Mouse (Mus musculus): Measurements from ENCODE around the gene Usp50. TPM values are rescaled to one million over a fixed set of nuclear protein-coding genes. Genes with fewer than 3 reads are reported as not detected.

The Usp50 gene
- total and polyA plus RNA-seq, 2 experiments from 2014 or later = 0.10 to 2.1 TPM

- H3K27me3 ChIP-seq (ENCODE audit: insufficient read depth, low read length) = no peaks in the 10 kb centered on the region
- no peaks in the 10 kb centered on the region for H3K36me3 ChIP-seq (ENCODE audit: insufficient read depth, low read length)
- no peak overlapping the region for H3K4me2 ChIP-seq (ENCODE audit: low read depth, low read length)
- no peaks in the 10 kb centered on the region for H3K9me3 ChIP-seq (ENCODE audit: low read length)
- no peak for DNase-seq (ENCODE audit: low spot score)
- H3K9ac ChIP-seq (replicated peaks; ENCODE audit: low read length) = no peak overlapping the region
- no peaks in the 10 kb centered on the region for H3K4me1 ChIP-seq (ENCODE audit: insufficient read depth, low read length)
- H3K4me3 ChIP-seq (ENCODE audit: low read length) = no peak overlapping the region
- ATAC-seq = no peak
- no peak overlapping the region for H3K27ac ChIP-seq
- TF ChIP-seq CTCF (IDR thresholded peaks at IDR 0.05; ENCODE audit: low read depth) = no peak
Observed at GRCm38 (mm10) chr2:126712950-126713349, 70.3 kb downstream of the Usp50 start.

- Histone ChIP-seq H3K4me1 (ENCODE audit: insufficient read depth, low read length) (no peaks in the 10 kb centered on the region), H3K36me3 (ENCODE audit: insufficient read depth, low read length) (no peaks in the 10 kb centered on the region), H3K9ac (replicated peaks; ENCODE audit: low read length) (no peak overlapping the region), H3K9me3 (ENCODE audit: low read length) (no peaks in the 10 kb centered on the region), H3K4me2 (ENCODE audit: low read depth, low read length) (no peak overlapping the region), H3K27ac (no peak overlapping the region), H3K4me3 (ENCODE audit: low read length) (no peak overlapping the region), H3K27me3 (ENCODE audit: insufficient read depth, low read length) (no peaks in the 10 kb centered on the region)
- no peak for ATAC-seq
- 97% methylated on average over 5 of the region's 5 CpGs for whole genome bisulfite sequencing
- no peak for TF ChIP-seq CTCF (IDR thresholded peaks at IDR 0.05; ENCODE audit: low read depth)
- DNase-seq (ENCODE audit: low spot score) = no peak
Observed at GRCm38 (mm10) chr2:126712526-126712925, 70.7 kb downstream of the Usp50 start.

GRCm38 (mm10) chr2:126708361-126708760 lies 74.9 kb downstream of the Usp50 start:
- Histone ChIP-seq H3K27me3 (ENCODE audit: insufficient read depth, low read length) (no peaks in the 10 kb centered on the region), H3K4me1 (ENCODE audit: insufficient read depth, low read length) (no peaks in the 10 kb centered on the region), H3K27ac (no peak overlapping the region), H3K9ac (replicated peaks; ENCODE audit: low read length) (no peak overlapping the region), H3K4me3 (ENCODE audit: low read length) (peak overlapping the region; percentile 81), H3K9me3 (ENCODE audit: low read length) (no peaks in the 10 kb centered on the region), H3K4me2 (ENCODE audit: low read depth, low read length) (peak overlapping the region; percentile 68), H3K36me3 (ENCODE audit: insufficient read depth, low read length) (no peaks in the 10 kb centered on the region)
- DNase-seq (ENCODE audit: low spot score) = no peak
- TF ChIP-seq CTCF (IDR thresholded peaks at IDR 0.05; ENCODE audit: low read depth) = no peak
- ATAC-seq = no peak
- 84% methylated on average over 4 of the region's 4 CpGs for WGBS

- Histone ChIP-seq H3K9ac (replicated peaks; ENCODE audit: low read length) (peak overlapping the region; percentile 88), H3K27me3 (ENCODE audit: insufficient read depth, low read length) (no peaks in the 10 kb centered on the region), H3K4me3 (ENCODE audit: low read length) (peak overlapping the region; percentile 81), H3K36me3 (ENCODE audit: insufficient read depth, low read length) (no peaks in the 10 kb centered on the region), H3K9me3 (ENCODE audit: low read length) (no peaks in the 10 kb centered on the region), H3K4me2 (ENCODE audit: low read depth, low read length) (peak overlapping the region; percentile 68), H3K27ac (peak overlapping the region; percentile 87), H3K4me1 (ENCODE audit: insufficient read depth, low read length) (no peaks in the 10 kb centered on the region)
- TF ChIP-seq CTCF (IDR thresholded peaks at IDR 0.05; ENCODE audit: low read depth) = no peak
- WGBS = 1% methylated on average over 23 of the region's 23 CpGs
- DNase-seq (ENCODE audit: low spot score) (no peak), ATAC-seq (peak; percentile 83)
Observed at GRCm38 (mm10) chr2:126707438-126707779, 75.9 kb downstream of the Usp50 start.

GRCm38 (mm10) chr2:126706759-126707437 lies 76.4 kb downstream of the Usp50 start, which contains the start of gene Usp8:
Gene Usp8 (plus strand): TSS chr2:126707328.
- no peaks in the 10 kb centered on the region for H3K4me1 ChIP-seq (ENCODE audit: insufficient read depth, low read length)
- 2% methylated on average over 47 of the region's 47 CpGs for WGBS
- peak within 1 kb of the TSS; percentile 87 for H3K27ac ChIP-seq
- no peaks in the 10 kb centered on the region for H3K9me3 ChIP-seq (ENCODE audit: low read length)
- no peaks in the 10 kb centered on the region for H3K36me3 ChIP-seq (ENCODE audit: insufficient read depth, low read length)
- ATAC-seq (peak; percentile 100), DNase-seq (ENCODE audit: low spot score) (peak; percentile 100)
- H3K4me3 ChIP-seq (ENCODE audit: low read length) = peak within 1 kb of the TSS; percentile 81
- H3K9ac ChIP-seq (replicated peaks; ENCODE audit: low read length) = peak within 1 kb of the TSS; percentile 88
- H3K27me3 ChIP-seq (ENCODE audit: insufficient read depth, low read length) = peaks cover 3% of the 10 kb centered on the region; the same call in 1 of the 2 replicates
- H3K4me2 ChIP-seq (ENCODE audit: low read depth, low read length) = peak within 1 kb of the TSS; percentile 68
- TF ChIP-seq CTCF (IDR thresholded peaks at IDR 0.05; ENCODE audit: low read depth) = peak; percentile 12; the same call in 1 of the 2 replicates

- TF ChIP-seq CTCF (IDR thresholded peaks at IDR 0.05; ENCODE audit: low read depth) = no peak
- Histone ChIP-seq H3K4me2 (ENCODE audit: low read depth, low read length) (no peak overlapping the region), H3K27me3 (ENCODE audit: insufficient read depth, low read length) (no peaks in the 10 kb centered on the region), H3K4me1 (ENCODE audit: insufficient read depth, low read length) (no peaks in the 10 kb centered on the region), H3K9me3 (ENCODE audit: low read length) (no peaks in the 10 kb centered on the region), H3K36me3 (ENCODE audit: insufficient read depth, low read length) (no peaks in the 10 kb centered on the region), H3K9ac (replicated peaks; ENCODE audit: low read length) (no peak overlapping the region), H3K27ac (no peak overlapping the region), H3K4me3 (ENCODE audit: low read length) (no peak overlapping the region)
- no peak for ATAC-seq
- 80% methylated on average over 6 of the region's 6 CpGs for WGBS
- no peak for DNase-seq (ENCODE audit: low spot score)
Observed at GRCm38 (mm10) chr2:126695285-126695684, 88.0 kb downstream of the Usp50 start.

- no peak for ATAC-seq
- 84% methylated on average over 3 of the region's 3 CpGs for WGBS
Observed at GRCm38 (mm10) chr2:126691290-126691689, 92.0 kb downstream of the Usp50 start.

More at GRCm38 (mm10) chr2:126691290-126691689, 92.0 kb downstream of the Usp50 start:
- no peaks in the 10 kb centered on the region for H3K36me3 ChIP-seq (ENCODE audit: insufficient read depth, low read length)
- H3K4me1 ChIP-seq (ENCODE audit: insufficient read depth, low read length) = no peaks in the 10 kb centered on the region
- DNase-seq (ENCODE audit: low spot score) = no peak
- H3K9ac ChIP-seq (replicated peaks; ENCODE audit: low read length) = no peak overlapping the region
- no peaks in the 10 kb centered on the region for H3K9me3 ChIP-seq (ENCODE audit: low read length)
- no peak overlapping the region for H3K27ac ChIP-seq
- no peaks in the 10 kb centered on the region for H3K27me3 ChIP-seq (ENCODE audit: insufficient read depth, low read length)
- TF ChIP-seq CTCF (IDR thresholded peaks at IDR 0.05; ENCODE audit: low read depth) = no peak
- no peak overlapping the region for H3K4me2 ChIP-seq (ENCODE audit: low read depth, low read length)
- no peak overlapping the region for H3K4me3 ChIP-seq (ENCODE audit: low read length)
